Mouse (Mus musculus): ENCODE results near the gene Zfyve21. TPM values are rescaled to one million over a fixed set of nuclear protein-coding genes. Genes with fewer than 3 reads are reported as not detected.

The Zfyve21 gene
- polyA plus RNA-seq (2017; shearing (Covaris generic)) = 9.0 TPM

GRCm38 (mm10) chr12:111813766-111814617 lies at the start of gene Zfyve21, which contains the start of gene Xrcc3:
Zfyve21 (plus strand) TSS chr12:111814170.
Xrcc3 (minus strand) TSS chr12:111813873.

Other genes with a start within 250 kb of the Zfyve21 start
- 14.7 TPM for gene Mark3, start 239.6 kb upstream of the Zfyve21 start, polyA plus RNA-seq (2017; shearing (Covaris generic))
- gene Ckb, start 141.8 kb upstream of the Zfyve21 start, polyA plus RNA-seq (2017; shearing (Covaris generic)) = 41.3 TPM
- 25.4 TPM for gene Trmt61a, start 136.1 kb upstream of the Zfyve21 start, polyA plus RNA-seq (2017; shearing (Covaris generic))
- gene Bag5, start 100.9 kb upstream of the Zfyve21 start, polyA plus RNA-seq (2017; shearing (Covaris generic)) = 48.8 TPM
- 49.5 TPM for gene Apopt1, start 100.9 kb upstream of the Zfyve21 start, polyA plus RNA-seq (2017; shearing (Covaris generic))
- gene Klc1, start 55.3 kb upstream of the Zfyve21 start, polyA plus RNA-seq (2017; shearing (Covaris generic)) = 16.4 TPM
- gene Xrcc3, start 297 bp upstream of the Zfyve21 start, polyA plus RNA-seq (2017; shearing (Covaris generic)) = 4.9 TPM
- gene Ppp1r13b, start 93.9 kb downstream of the Zfyve21 start, polyA plus RNA-seq (2017; shearing (Covaris generic)) = 4.8 TPM
- 250 TPM for gene Atp5mpl, start 152.8 kb downstream of the Zfyve21 start, polyA plus RNA-seq (2017; shearing (Covaris generic))
- gene Tdrd9, start 157.4 kb downstream of the Zfyve21 start, polyA plus RNA-seq (2017; shearing (Covaris generic)) = not detected
- gene Rd3l, start 167.1 kb downstream of the Zfyve21 start, polyA plus RNA-seq (2017; shearing (Covaris generic)) = not detected

Data from CD4-positive, CD25-positive, alpha-beta regulatory T cell, adult 9 weeks (primary cell).